Mouse (Mus musculus): ENCODE results near the gene Zbtb11.

- TF ChIP-seq CTCF (IDR thresholded peaks at IDR 0.05; ENCODE audit: insufficient read depth, low read depth, low read length) (no peak), POLR2A (IDR thresholded peaks at IDR 0.05; ENCODE audit: insufficient read depth, low read depth, low read length) (no peak)
Observed at GRCm38 (mm10) chr16:56038090-56038489, 64.4 kb downstream of the Zbtb11 start.

Data from olfactory bulb, adult 2 months (tissue).